Mouse (Mus musculus) left cerebral cortex, postnatal 14 days (tissue): ENCODE measurements around the gene Iqcj. TPM values are rescaled to one million over a fixed set of nuclear protein-coding genes. Genes with fewer than 3 reads are reported as not detected.

ENCODE experiments used
- DNase-seq, 2 experiments: peaks; one replicate each; pipeline ENCODE4 v3.0.0; 2021 to 2022; ENCODE audit warnings: low spot score in 2 of 2, mixed read lengths in 1 of 2
- intact Hi-C: fragments of 180-260 bp; cut with DNase I; formaldehyde crosslinking; loops from one replicate; pipeline ENCODE4 v1.15.1; 2025
- total RNA-seq, 2 experiments: library from RNA; stranded (reverse); gene quantifications; 2 replicates each; pipeline ENCODE4 v1.2.3; 2021

Iqcj gene
- total RNA-seq, 2 experiments from 2014 or later, result 2.8 to 4.9 TPM

GRCm38 (mm10) chr3:67947000-67947399 is 55.0 kb downstream of the Iqcj start:
- DNase-seq, result no peak
- intact Hi-C loops, result no loop called here

GRCm38 (mm10) chr3:67952517-67952940 is 60.5 kb downstream of the Iqcj start:
- no peak for DNase-seq

GRCm38 (mm10) chr3:67954459-67955065 is 62.5 kb downstream of the Iqcj start:
- peak; percentile 48 to 49 for DNase-seq
- intact Hi-C loops, result no loop called here

More at GRCm38 (mm10) chr3:67952517-67952940, 60.5 kb downstream of the Iqcj start:
- intact Hi-C loops, result no loop called here

GRCm38 (mm10) chr3:67959672-67960071 is 67.7 kb downstream of the Iqcj start:
- intact Hi-C loops, result no loop called here
- DNase-seq, result no peak

- intact Hi-C loops, result no loop called here
Measured at GRCm38 (mm10) chr3:67960133-67960532, 68.1 kb downstream of the Iqcj start.

GRCm38 (mm10) chr3:67960727-67961126 is 68.7 kb downstream of the Iqcj start:
- DNase-seq, result no peak
- intact Hi-C loops, result no loop called here

More at GRCm38 (mm10) chr3:67960133-67960532, 68.1 kb downstream of the Iqcj start:
- no peak for DNase-seq

- intact Hi-C loops, result no loop called here
- DNase-seq, result no peak
Measured at GRCm38 (mm10) chr3:67961934-67962639, 70.1 kb downstream of the Iqcj start.

- DNase-seq, result no peak
- intact Hi-C loops, result no loop called here
Measured at GRCm38 (mm10) chr3:67974340-67974998, 82.4 kb downstream of the Iqcj start.

- no peak for DNase-seq
- intact Hi-C loops, result no loop called here
Measured at GRCm38 (mm10) chr3:67980006-67980405, 88.0 kb downstream of the Iqcj start.

GRCm38 (mm10) chr3:67983329-67983728 is 91.3 kb downstream of the Iqcj start:
- DNase-seq, result no peak
- intact Hi-C loops, result no loop called here

GRCm38 (mm10) chr3:68002415-68002814 is 110.4 kb downstream of the Iqcj start:
- intact Hi-C loops, result no loop called here
- DNase-seq, result no peak

GRCm38 (mm10) chr3:68012342-68012741 is 120.3 kb downstream of the Iqcj start:
- intact Hi-C loops, result no loop called here

GRCm38 (mm10) chr3:68015786-68016185 is 123.8 kb downstream of the Iqcj start:
- intact Hi-C loops, result no loop called here
- DNase-seq, result no peak

More at GRCm38 (mm10) chr3:68012342-68012741, 120.3 kb downstream of the Iqcj start:
- no peak for DNase-seq

- intact Hi-C loops, result no loop called here
- DNase-seq, result no peak
Measured at GRCm38 (mm10) chr3:68019401-68019800, 127.4 kb downstream of the Iqcj start.

- no peak for DNase-seq
- intact Hi-C loops, result no loop called here
Measured at GRCm38 (mm10) chr3:68036097-68036496, 144.1 kb downstream of the Iqcj start.

GRCm38 (mm10) chr3:68042951-68043350 is 150.9 kb downstream of the Iqcj start:
- intact Hi-C loops, result no loop called here
- DNase-seq, result no peak

GRCm38 (mm10) chr3:68045475-68046416 is 153.7 kb downstream of the Iqcj start:
- peak; percentile 70 to 76 for DNase-seq
- intact Hi-C loops, result loop anchor here (1.0 kb wide), 1 partner anchor 421 kb away; no protein-coding TSS in a partner anchor

- DNase-seq, result peak; percentile 53 to 54
- intact Hi-C loops, result loop anchor here (5.0 to 10.0 kb wide), 2 partner anchors 536 to 651 kb away; partner anchors contain the start of gene Rarres1
Measured at GRCm38 (mm10) chr3:68053538-68053937, 161.5 kb downstream of the Iqcj start.

- intact Hi-C loops, result loop anchor here (5.0 to 10.0 kb wide), 2 partner anchors 437 to 650 kb away; no protein-coding TSS in a partner anchor
- DNase-seq, result peak; percentile 24 to 46
Measured at GRCm38 (mm10) chr3:68055071-68055470, 163.1 kb downstream of the Iqcj start.
